8 mouse cellular contexts compared by ENCODE assay signal in genomic region chr12:76370831-76371571, GRCm38 (mm10). TPM values are rescaled to one million over a fixed set of nuclear protein-coding genes. Genes with fewer than 3 reads are reported as not detected.
DNase-seq lines count a peak whose midpoint lies in the region; TF ChIP-seq lines count a peak whose summit lies in the region.

No protein-coding gene starts in this region.

- peak; percentile 53 for DNase-seq in layer of hippocampus, adult 11-12 months (ENCODE audit: low spot score)
- DNase-seq in layer of hippocampus, adult 9-10 months (ENCODE audit: low spot score) = no peak
- DNase-seq in embryonic facial prominence, embryonic 10.5 days (ENCODE audit: low spot score) = peak; percentile 88
- DNase-seq in heart, adult 2 months = peak; percentile 88 to 90
- peak; percentile 67 to 70 for DNase-seq in kidney, adult 8-10 months
- peak; percentile 63 for DNase-seq in liver, adult 2 months (ENCODE audit: extremely low read depth, low read depth, low spot score)
- DNase-seq in splenic B cell, adult 2 months (ENCODE audit: low read depth, low spot score) = peak; percentile 72

- under 1% methylated on average over 63 of the region's 63 CpGs for WGBS in embryonic facial prominence, embryonic 10.5 days
- under 1% methylated on average over 62 of the region's 63 CpGs for WGBS in heart, adult 2 months
- 1% methylated on average over 63 of the region's 63 CpGs for WGBS in liver, adult 2 months

- peak; percentile 48 for TF ChIP-seq POLR2A in heart, adult 2 months (IDR thresholded peaks at IDR 0.05; ENCODE audit: insufficient read depth, low read depth, low read length)
- TF ChIP-seq POLR2A in liver, adult 2 months (IDR thresholded peaks at IDR 0.05; ENCODE audit: extremely low read depth, insufficient read depth, low read length) = 0 out of 2 replicates have a peak, but pooled peaks have one; percentile 42
- TF ChIP-seq POLR2A in myocyte (IDR thresholded peaks at IDR 0.05; ENCODE audit: insufficient read length, low read depth) = peak; percentile 64

- intact Hi-C loops in heart, adult 2 months (cut with DNase I) = loop anchor here (1.0 kb wide), 1 partner anchor 33 kb away; the partner anchor contains the start of gene Hspa2

- no peaks in the 10 kb centered on the region; the same call in 1 of the 2 replicates for H3K36me3 ChIP-seq in embryonic facial prominence, embryonic 10.5 days (replicated peaks)
- peaks cover 2% of the 10 kb centered on the region for H3K36me3 ChIP-seq in heart, adult 2 months (ENCODE audit: control insufficient read depth, insufficient read depth, low read length)
- no peaks in the 10 kb centered on the region for H3K36me3 ChIP-seq in liver, adult 2 months (ENCODE audit: control insufficient read depth, insufficient read depth, low read length)
- H3K36me3 ChIP-seq in myocyte (ENCODE audit: control insufficient read depth, insufficient read depth) = no peaks in the 10 kb centered on the region
- no peaks in the 10 kb centered on the region for H3K36me3 ChIP-seq in splenic B cell, adult 2 months (ENCODE audit: control insufficient read depth, insufficient read depth, low read length, poor library complexity, severe bottlenecking)

- peak overlapping the region; percentile 90 for H3K4me3 ChIP-seq in embryonic facial prominence, embryonic 10.5 days
- H3K4me3 ChIP-seq in heart, adult 2 months = peak overlapping the region; percentile 65
- peak overlapping the region; percentile 98 for H3K4me3 ChIP-seq in liver, adult 2 months (ENCODE audit: insufficient read depth, low read depth, low read length)
- peak overlapping the region; percentile 46 for H3K4me3 ChIP-seq in myocyte

- H3ac ChIP-seq in myocyte (ENCODE audit: control insufficient read depth, insufficient read length) = peak overlapping the region; percentile 86

- H3K9me3 ChIP-seq in embryonic facial prominence, embryonic 10.5 days = no peaks in the 10 kb centered on the region

- peaks cover 55% of the 10 kb centered on the region for H3K4me1 ChIP-seq in embryonic facial prominence, embryonic 10.5 days
- H3K4me1 ChIP-seq in heart, adult 2 months (ENCODE audit: control insufficient read depth, insufficient read depth, low read length) = peaks cover 14% of the 10 kb centered on the region
- peaks cover 3% of the 10 kb centered on the region; the same call in 1 of the 2 replicates for H3K4me1 ChIP-seq in liver, adult 2 months (ENCODE audit: control insufficient read depth, insufficient read depth, low read length)

- peak overlapping the region; percentile 93 for H3K9ac ChIP-seq in heart, adult 2 months (ENCODE audit: low read depth, low read length)
- peak overlapping the region; percentile 100 for H3K9ac ChIP-seq in liver, adult 2 months (ENCODE audit: low read depth, low read length)

- no peaks in the 10 kb centered on the region for H3K27me3 ChIP-seq in embryonic facial prominence, embryonic 10.5 days (replicated peaks; ENCODE audit: low read depth, poor library complexity, severe bottlenecking)
- H3K27me3 ChIP-seq in heart, adult 2 months (ENCODE audit: control insufficient read depth, insufficient read depth, low read length) = no peaks in the 10 kb centered on the region
- H3K27me3 ChIP-seq in liver, adult 2 months (ENCODE audit: control insufficient read depth, insufficient read depth, low read length) = no peaks in the 10 kb centered on the region
- H3K27me3 ChIP-seq in myocyte (ENCODE audit: control insufficient read depth, insufficient read depth, insufficient read length) = no peaks in the 10 kb centered on the region
- no peaks in the 10 kb centered on the region for H3K27me3 ChIP-seq in splenic B cell, adult 2 months (ENCODE audit: control insufficient read depth, insufficient read depth, low read length, poor library complexity, severe bottlenecking)

- peak overlapping the region; percentile 90 for H3K4me2 ChIP-seq in myocyte (ENCODE audit: low read depth)

- peaks cover 3% of the 10 kb centered on the region; the same call in 1 of the 2 replicates for H3K79me2 ChIP-seq in heart, adult 2 months (replicated peaks; ENCODE audit: control insufficient read depth, insufficient read depth, low read length)
- H3K79me2 ChIP-seq in liver, adult 2 months (ENCODE audit: control insufficient read depth, insufficient read depth, low read length) = peaks cover 26% of the 10 kb centered on the region; the same call in 1 of the 2 replicates
- H3K79me2 ChIP-seq in myocyte (ENCODE audit: control insufficient read depth, insufficient read depth) = peaks cover 71% of the 10 kb centered on the region

- peak; percentile 30; the same call in 1 of the 2 replicates for TF ChIP-seq CTCF in heart, adult 2 months (IDR thresholded peaks at IDR 0.05)
- no peak for TF ChIP-seq CTCF in liver, adult 2 months (IDR thresholded peaks at IDR 0.05; ENCODE audit: low read depth, low read length)

- 0 out of 2 replicates have a peak, but pooled peaks have one; percentile 37 for TF ChIP-seq EP300 in heart, adult 2 months (IDR thresholded peaks at IDR 0.05; ENCODE audit: insufficient read depth, low read depth, low read length)

- peak overlapping the region; percentile 100 for H3K27ac ChIP-seq in embryonic facial prominence, embryonic 10.5 days (replicated peaks)
- H3K27ac ChIP-seq in heart, adult 2 months = peak overlapping the region; percentile 99
- H3K27ac ChIP-seq in liver, adult 2 months (replicated peaks; ENCODE audit: insufficient read depth, low read depth, low read length) = peak overlapping the region; percentile 96

TF ChIP-seq in myocyte, 11 proteins besides CTCF, POLR2A, EP300 and RAD21:
- no peak for TF ChIP-seq MAX (IDR thresholded peaks at IDR 0.05; ENCODE audit: low read depth)
- peak; percentile 16 for TF ChIP-seq E2F4 (IDR thresholded peaks at IDR 0.05; ENCODE audit: insufficient read depth)
- TF ChIP-seq TCF3 (IDR thresholded peaks at IDR 0.05; ENCODE audit: insufficient read length, low read depth) = no peak
- no peak for TF ChIP-seq SRF (IDR thresholded peaks at IDR 0.05; ENCODE audit: control insufficient read depth, insufficient read length, low read depth)
- TF ChIP-seq TCF12 (IDR thresholded peaks at IDR 0.05; ENCODE audit: insufficient read depth, poor library complexity, severe bottlenecking) = no peak
- no peak for TF ChIP-seq REST (IDR thresholded peaks at IDR 0.05; ENCODE audit: insufficient read depth, insufficient read length)
- TF ChIP-seq MYOG (IDR thresholded peaks at IDR 0.05; ENCODE audit: control insufficient read depth in 1 of 3, insufficient read depth in 1 of 3, insufficient read length in 2 of 3, low read depth in 2 of 3) = peak in 1 of 3 experiments; percentile 59
- peak in 2 of 3 experiments; percentile 50 to 73 for TF ChIP-seq MYOD1 (IDR thresholded peaks at IDR 0.05; ENCODE audit: control insufficient read depth in 1 of 3, insufficient read length in 2 of 3, low read depth in 2 of 3)
- no peak for TF ChIP-seq CEBPB (IDR thresholded peaks at IDR 0.05; ENCODE audit: insufficient read depth, poor library complexity, severe bottlenecking)
- peak; percentile 78 for TF ChIP-seq USF1 (IDR thresholded peaks at IDR 0.05; ENCODE audit: low read depth)
- no peak for TF ChIP-seq POLR2AphosphoS2 (IDR thresholded peaks at IDR 0.05; ENCODE audit: insufficient read length, low read depth)

RNA-seq across cellular contexts. Expression of gene Zbtb1, which starts 0.9 kb away (rescaled TPM):
- polyA plus RNA-seq in embryonic facial prominence, embryonic 10.5 days (2016; fragmentation: Nextera tagmentation; extraction: Ambion mirVana) = 9.4 and 10.0 TPM in 2 replicates
- total RNA-seq in heart, adult 2 months (2021) = 1 to 10 TPM; 3.0 to 3.9 TPM
- 1.1 and 2.3 TPM in 2 replicates for polyA plus RNA-seq in heart, adult 2 months (2012; rRNA removed)
- total RNA-seq in liver, adult 2 months (2014; rRNA removed) = 2.1 and 2.2 TPM in 2 replicates
- polyA plus RNA-seq in liver, adult 2 months (2012; rRNA removed) = 0.60 and 0.70 TPM in 2 replicates
- polyA plus RNA-seq in myocyte (2012; fragmentation: generic; extraction: Trizol) = 1.7 TPM

RNA-seq across cellular contexts. Expression of gene Zbtb25, which starts 1.6 kb away (rescaled TPM):
- 14.6 and 17.7 TPM in 2 replicates for polyA plus RNA-seq in embryonic facial prominence, embryonic 10.5 days (2016; fragmentation: Nextera tagmentation; extraction: Ambion mirVana)
- total RNA-seq in heart, adult 2 months (2021) = 1 to 10 TPM; 6.8 to 7.9 TPM
- 6.0 and 13.4 TPM in 2 replicates for polyA plus RNA-seq in heart, adult 2 months (2012; rRNA removed)
- total RNA-seq in liver, adult 2 months (2014; rRNA removed) = 1.0 and 1.6 TPM in 2 replicates
- 1.7 and 2.3 TPM in 2 replicates for polyA plus RNA-seq in liver, adult 2 months (2012; rRNA removed)
- polyA plus RNA-seq in myocyte (2012; fragmentation: generic; extraction: Trizol) = 6.1 TPM

RNA-seq across cellular contexts. Expression of gene Hspa2, which starts 33.0 kb away (rescaled TPM):
- polyA plus RNA-seq in embryonic facial prominence, embryonic 10.5 days (2016; fragmentation: Nextera tagmentation; extraction: Ambion mirVana) = 5.4 and 5.9 TPM in 2 replicates
- total RNA-seq in heart, adult 2 months (2021) = 1 to 10 TPM; 5.0 to 5.1 TPM
- 6.6 and 7.7 TPM in 2 replicates for polyA plus RNA-seq in heart, adult 2 months (2012; rRNA removed)
- 3.3 and 3.8 TPM in 2 replicates for total RNA-seq in liver, adult 2 months (2014; rRNA removed)
- 1.4 and 2.2 TPM in 2 replicates for polyA plus RNA-seq in liver, adult 2 months (2012; rRNA removed)
- polyA plus RNA-seq in myocyte (2012; fragmentation: generic; extraction: Trizol) = 13.4 TPM

RNA-seq across cellular contexts. Expression of gene Akap5, which starts 46.3 kb away (rescaled TPM):
- polyA plus RNA-seq in embryonic facial prominence, embryonic 10.5 days (2016; fragmentation: Nextera tagmentation; extraction: Ambion mirVana) = 2.3 and 2.7 TPM in 2 replicates
- 1 to 10 TPM; 1.0 to 1.7 TPM for total RNA-seq in heart, adult 2 months (2021)
- polyA plus RNA-seq in heart, adult 2 months (2012; rRNA removed) = 1.1 and 2.3 TPM in 2 replicates
- total RNA-seq in liver, adult 2 months (2014; rRNA removed) = 1.1 and 1.2 TPM in 2 replicates
- 0.12 and 0.17 TPM in 2 replicates for polyA plus RNA-seq in liver, adult 2 months (2012; rRNA removed)
- polyA plus RNA-seq in myocyte (2012; fragmentation: generic; extraction: Trizol) = 0.02 TPM

RNA-seq across cellular contexts. Expression of gene Ppp1r36, which starts 46.3 kb away (rescaled TPM):
- 1.6 and 1.8 TPM in 2 replicates for polyA plus RNA-seq in embryonic facial prominence, embryonic 10.5 days (2016; fragmentation: Nextera tagmentation; extraction: Ambion mirVana)
- under 1 TPM; 0.14 to 0.16 TPM for total RNA-seq in heart, adult 2 months (2021)
- polyA plus RNA-seq in heart, adult 2 months (2012; rRNA removed) = 0.09 and 0.41 TPM in 2 replicates
- total RNA-seq in liver, adult 2 months (2014; rRNA removed) = under 0.01 TPM in 1 of 2 replicates, not detected in the other
- not detected in 2 replicates for polyA plus RNA-seq in liver, adult 2 months (2012; rRNA removed)
- polyA plus RNA-seq in myocyte (2012; fragmentation: generic; extraction: Trizol) = not detected

Comparison
In these comparisons a context has a peak if more than half of its experiments do, and no peak if none do; other contexts are left out.
1. H3K4me3 ChIP-seq: peak in every context shown above with its lines; median percentile 98 in liver, adult 2 months; 90 in embryonic facial prominence, embryonic 10.5 days; 65 in heart, adult 2 months; 46 in myocyte.